Mouse (Mus musculus) duodenum, adult 2 months (tissue): ENCODE data around the gene Ndufaf1. TPM values are rescaled to one million over a fixed set of nuclear protein-coding genes. Genes with fewer than 3 reads are reported as not detected.

Experiments used
- polyA plus RNA-seq: library from polyadenylated mRNA; depleted of rRNA; stranded (reverse); fragments of >200 nt; gene quantifications from 2 replicates; pipeline ENCODE4 v1.2.3, GENCODE M21; 2012; ENCODE audit warnings: low replicate concordance; rRNA removed

Ndufaf1 gene
- polyA plus RNA-seq = 0.53 and 0.55 TPM in 2 replicates

GRCm38 (mm10) chr2:119662220-119663182 is at the start of gene Ndufaf1:
Gene Ndufaf1, minus strand, starts transcription at chr2:119662827.

DNA sequence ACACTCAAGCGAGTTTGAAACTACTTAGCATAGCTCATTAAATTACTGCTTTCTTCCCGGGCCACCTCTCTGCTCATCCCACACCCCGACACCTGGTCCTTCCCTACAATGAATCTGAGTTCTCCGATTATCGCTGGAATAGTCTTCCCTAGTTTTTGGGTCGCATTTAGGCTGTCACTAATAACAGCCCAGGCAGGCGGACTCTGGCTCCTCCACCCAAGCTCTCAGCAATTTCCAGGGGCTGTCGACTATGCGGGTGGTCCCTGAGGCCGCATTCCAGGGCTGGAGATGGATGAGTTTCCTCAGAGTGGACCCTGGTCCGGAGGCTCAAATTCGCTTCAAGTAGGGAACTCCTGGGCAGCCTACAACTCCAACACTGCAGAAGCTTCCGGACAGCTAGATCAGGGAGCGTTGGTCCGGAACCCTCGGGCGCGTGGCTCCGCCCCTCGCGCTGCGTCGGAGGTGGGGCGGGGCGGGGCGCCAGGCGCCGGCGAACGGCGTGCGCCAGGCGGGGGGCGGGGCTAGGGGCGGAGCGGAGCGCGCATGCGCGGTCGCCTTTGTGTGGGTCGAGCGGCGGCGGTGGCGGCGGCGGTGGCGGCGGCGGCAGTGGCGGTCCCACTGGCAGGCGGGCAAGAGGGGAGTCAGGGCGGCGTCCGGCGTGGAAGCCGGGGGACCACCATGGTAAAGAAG is 12.0 kb upstream of the Ndufaf1 start, which contains the start of gene Rtf1:
Gene Rtf1, plus strand, starts transcription at position 544 of the 690 bp plus-strand sequence.

GRCm38 (mm10) chr2:119618199-119618982 is 44.2 kb downstream of the Ndufaf1 start, which contains the start of the genes Nusap1 and Oip5:
Gene Nusap1, plus strand, starts transcription at chr2:119618298.
Gene Oip5, minus strand, starts transcription at chr2:119618469.

Other genes starting within 250 kb of the Ndufaf1 start
- 4.2 TPM in 2 replicates for gene Ino80, start 185.1 kb downstream of the Ndufaf1 start, polyA plus RNA-seq
- 0.06 and 0.08 TPM in 2 replicates for gene Exd1, start 115.2 kb downstream of the Ndufaf1 start, polyA plus RNA-seq
- 62.6 and 71.4 TPM in 2 replicates for gene Chp1, start 115.1 kb downstream of the Ndufaf1 start, polyA plus RNA-seq
- 0.18 and 0.42 TPM in 2 replicates for gene Nusap1, start 44.5 kb downstream of the Ndufaf1 start, polyA plus RNA-seq
- 2.5 and 4.7 TPM in 2 replicates for gene Oip5, start 44.4 kb downstream of the Ndufaf1 start, polyA plus RNA-seq
- gene Rtf1, start 12.2 kb upstream of the Ndufaf1 start, polyA plus RNA-seq = 3.2 and 4.4 TPM in 2 replicates
- gene Itpka, start 79.5 kb upstream of the Ndufaf1 start, polyA plus RNA-seq = 30.3 and 44.9 TPM in 2 replicates
- gene Ltk, start 97.6 kb upstream of the Ndufaf1 start, polyA plus RNA-seq = 2.7 and 3.3 TPM in 2 replicates
- 21.3 and 23.1 TPM in 2 replicates for gene Rpap1, start 124.7 kb upstream of the Ndufaf1 start, polyA plus RNA-seq
- 4.1 and 14.1 TPM in 2 replicates for gene Tyro3, start 134.9 kb upstream of the Ndufaf1 start, polyA plus RNA-seq
- gene Mga, start 234.4 kb upstream of the Ndufaf1 start, polyA plus RNA-seq = 1.5 and 4.9 TPM in 2 replicates